9 mouse cellular contexts compared by ENCODE assay signal in the genomic region with DNA sequence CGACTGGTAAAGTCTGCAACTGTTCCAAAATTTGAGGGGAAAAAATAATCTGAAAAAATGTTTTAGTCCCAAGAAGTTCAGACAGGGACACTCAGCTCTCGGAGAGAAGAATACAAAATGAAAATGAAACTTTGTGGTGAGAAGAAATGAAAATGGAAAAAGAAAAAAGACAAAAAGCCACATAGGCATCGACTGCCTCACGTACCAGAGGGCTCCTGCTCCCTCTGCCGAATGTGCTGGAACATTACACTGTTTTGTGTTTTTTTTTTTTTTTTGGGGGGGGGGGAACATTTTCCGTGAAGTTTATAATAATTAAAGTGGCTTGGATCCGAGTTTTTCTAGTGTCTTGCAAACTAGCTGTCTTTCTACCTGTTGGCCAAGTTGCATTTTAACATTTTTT.
DNase-seq lines count a peak whose midpoint lies in the region; ATAC-seq and TF ChIP-seq lines count a peak whose summit lies in the region.
"Had no signal": no experiment of that assay in that cellular context is flagged by ENCODE, and none has a peak within 500 bp of the region (broad histone marks: within the 10 kb centered on the region; RNA-seq: fewer than 3 reads in every experiment).

No protein-coding gene starts in this region.

- no peaks in the 10 kb centered on the region for H3K36me3 ChIP-seq in ES-E14 (ENCODE audit: control insufficient read depth, insufficient read depth, low read length, poor library complexity, severe bottlenecking)

- no peaks in the 10 kb centered on the region for H3K4me1 ChIP-seq in ES-E14 (ENCODE audit: control insufficient read depth in 2 of 2, insufficient read depth in 2 of 2, low read length in 2 of 2, poor library complexity in 1 of 2)
- H3K4me1 ChIP-seq: neural tube, embryonic 13.5 days had no signal

- H3K4me3 ChIP-seq in left cerebral cortex, adult 2 months, result no peak overlapping the region
- H3K4me3 ChIP-seq in ES-E14 (ENCODE audit: insufficient read depth in 1 of 2, low read depth in 1 of 2, low read length in 2 of 2, poor library complexity in 1 of 2, severe bottlenecking in 1 of 2), result no peak overlapping the region
- H3K4me3 ChIP-seq: neural tube, embryonic 13.5 days had no signal

- H3K27ac ChIP-seq in left cerebral cortex, adult 2 months, result no peak overlapping the region
- no peak overlapping the region for H3K27ac ChIP-seq in ES-E14 (ENCODE audit: insufficient read depth, low read depth, low read length, poor library complexity, severe bottlenecking)
- H3K27ac ChIP-seq: neural tube, embryonic 13.5 days had no signal

- in situ Hi-C loops in ES-E14 (cut with MboI; ENCODE audit: low sequenced_read_pairs in 2 of 2, unreplicated experiment in 2 of 2), result no loop called here

- no peak overlapping the region for H3K9ac ChIP-seq in ES-E14 (ENCODE audit: insufficient read depth, low read depth, low read length, poor library complexity, severe bottlenecking)
- H3K9ac ChIP-seq: neural tube, embryonic 13.5 days had no signal

- intact Hi-C loops in left cerebral cortex, adult 2 months (cut with DNase I), result loop anchor here (5.0 kb wide), 3 partner anchors 150 to 1385 kb away; a partner anchor contains a TSS
- intact Hi-C loops in left cerebral cortex, postnatal 36 days (cut with DNase I), result loop anchor here (5.0 kb wide), 3 partner anchors 150 to 1340 kb away; a partner anchor contains a TSS

- DNase-seq in left cerebral cortex, adult 2 months (ENCODE audit: extremely low spot score in 1 of 2, low spot score in 2 of 2), result no peak
- DNase-seq in left cerebral cortex, postnatal 36 days (ENCODE audit: low spot score in 2 of 2), result no peak
- DNase-seq in A20 (ENCODE audit: low read depth, low spot score) (peak; percentile 78), ES-E14 (ENCODE audit: low read depth, low spot score) (no peak)
- no peak for DNase-seq in layer of hippocampus, adult 9-10 months (ENCODE audit: low spot score)
- DNase-seq: cerebellum, adult 2 months had no signal

- H3K9me3 ChIP-seq in ES-E14 (ENCODE audit: control insufficient read depth, insufficient read depth, low read depth, low read length), result no peaks in the 10 kb centered on the region
- H3K9me3 ChIP-seq: neural tube, embryonic 13.5 days had no signal

- peak; percentile 87 for ATAC-seq in megakaryocyte, adult 5-6 weeks (ENCODE audit: poor library complexity, severe bottlenecking)
- no peak for ATAC-seq in cerebellum, adult (ENCODE audit: insufficient number of reproducible peaks, low FRiP score, low TSS enrichment)

- peak; percentile 50 for TF ChIP-seq CTCF in left cerebral cortex, adult 2 months (IDR thresholded peaks at IDR 0.05)

TF ChIP-seq in ES-E14, 5 proteins besides CTCF, POLR2A, EP300 and RAD21:
- TF ChIP-seq CHD2 (IDR thresholded peaks at IDR 0.05; ENCODE audit: low read depth, low read length), result no peak
- peak; percentile 83 for TF ChIP-seq ZNF384 (IDR thresholded peaks at IDR 0.05; ENCODE audit: low read depth, low read length)
